Mouse (Mus musculus) ES-CJ7 (cell line): ENCODE data around the gene Plxnc1.
A peak's percentile ranks its signal among the peaks of the same experiment; 100 is the strongest.

ENCODE experiments used
- DNase-seq: peaks from one replicate; pipeline ENCODE4 v3.0.0; 2011; ENCODE audit warnings: low read depth, low spot score

Gene Plxnc1

DNA sequence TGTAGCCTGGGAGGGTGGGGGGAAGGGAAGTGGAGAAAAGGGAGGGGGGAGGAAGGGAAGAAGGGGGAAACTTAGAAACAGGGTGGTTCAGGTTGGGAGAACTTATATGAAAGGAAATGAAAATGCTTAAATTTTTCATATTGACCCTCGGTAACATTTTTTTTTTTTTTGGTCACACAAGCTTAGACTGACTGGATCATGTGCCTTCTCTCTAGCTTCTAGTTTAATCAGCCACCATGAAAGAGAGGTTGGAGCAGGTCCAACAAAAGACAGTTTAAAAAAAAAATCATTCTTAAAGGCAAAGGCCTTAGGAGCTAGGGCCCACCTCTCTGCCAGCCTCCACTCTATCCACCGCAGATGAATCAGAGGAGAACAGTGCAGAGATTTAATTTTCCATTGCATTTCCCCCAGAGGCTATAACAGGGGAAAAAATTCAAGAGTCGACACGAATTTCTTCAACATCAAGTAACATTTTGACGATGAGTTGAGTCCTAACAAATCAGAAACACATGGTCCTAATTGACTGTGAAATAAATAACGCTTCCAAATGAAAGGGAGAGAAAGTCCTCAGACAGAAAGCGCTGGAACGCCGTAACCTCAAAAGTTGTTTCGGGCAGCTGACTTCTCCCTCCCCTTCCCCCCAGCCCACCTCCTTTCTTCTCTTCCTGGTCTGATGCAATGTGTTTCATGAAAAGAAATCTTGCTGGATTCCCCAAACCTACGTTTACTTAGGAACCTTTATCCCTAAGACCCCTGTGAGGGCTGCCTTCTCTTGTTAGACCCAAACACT lies 120.5 kb downstream of the Plxnc1 start:
- DNase-seq, result no peak

DNA sequence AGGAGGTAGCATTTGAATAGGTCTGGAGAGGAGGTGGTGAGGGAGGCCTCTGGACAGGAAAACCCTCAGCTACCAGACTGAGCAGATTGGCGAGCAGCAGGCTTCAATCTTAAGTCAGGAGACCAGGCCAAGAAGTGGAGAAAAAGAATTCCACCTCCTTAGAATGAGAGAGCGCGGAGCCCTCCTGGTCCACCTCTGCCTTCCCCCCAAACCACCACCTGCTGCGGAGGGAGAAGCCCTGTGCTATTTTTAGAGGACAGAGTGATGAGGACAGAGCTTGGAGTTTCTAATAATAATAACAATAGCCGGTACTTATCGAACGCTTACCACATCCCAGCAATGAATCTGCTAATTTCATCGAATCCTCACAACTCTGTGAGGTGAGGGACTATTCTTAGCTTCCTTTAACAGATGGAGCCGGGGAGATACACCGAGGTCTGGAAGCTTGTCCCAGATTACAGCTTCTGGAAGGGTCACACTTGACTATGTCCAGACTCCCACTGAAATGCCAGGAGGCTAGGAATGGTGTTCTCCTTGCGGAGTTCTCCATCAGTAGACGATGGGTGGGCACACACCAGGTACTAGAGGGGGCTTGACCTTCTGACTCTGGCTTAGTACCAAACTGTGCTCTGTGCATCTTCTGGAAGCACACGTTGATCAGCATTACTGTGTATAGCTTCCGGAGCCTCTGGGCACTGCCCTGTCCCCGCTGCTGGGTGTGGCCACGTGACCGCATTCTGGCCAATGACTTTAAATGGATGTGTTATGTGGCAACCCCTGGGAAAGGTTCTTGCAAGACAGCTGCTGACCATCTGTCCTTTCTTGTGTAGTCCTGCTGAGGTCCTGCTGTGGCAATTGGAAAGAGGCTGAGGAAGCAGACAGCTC lies 125.6 kb downstream of the Plxnc1 start:
- peak; percentile 67 for DNase-seq

DNA sequence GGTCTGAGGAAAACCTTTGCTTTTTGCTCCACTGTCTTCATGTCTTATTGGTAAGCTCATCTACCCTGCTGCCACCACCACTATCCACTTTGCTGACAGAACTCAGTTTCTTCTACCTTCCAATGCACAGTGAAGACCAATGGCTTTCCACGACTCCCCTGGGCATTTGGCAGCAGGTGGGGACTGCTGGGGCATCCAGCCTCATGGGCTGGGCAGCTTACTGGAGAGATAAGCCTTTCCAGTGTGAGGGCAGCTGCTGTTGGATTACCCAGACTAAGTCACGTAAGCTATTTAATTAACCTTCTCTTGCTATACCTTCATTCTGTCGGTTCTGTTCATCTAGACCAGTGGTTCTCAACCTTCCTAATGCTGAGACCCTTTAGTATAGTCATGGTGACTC lies 126.5 kb downstream of the Plxnc1 start:
- no peak for DNase-seq

DNA sequence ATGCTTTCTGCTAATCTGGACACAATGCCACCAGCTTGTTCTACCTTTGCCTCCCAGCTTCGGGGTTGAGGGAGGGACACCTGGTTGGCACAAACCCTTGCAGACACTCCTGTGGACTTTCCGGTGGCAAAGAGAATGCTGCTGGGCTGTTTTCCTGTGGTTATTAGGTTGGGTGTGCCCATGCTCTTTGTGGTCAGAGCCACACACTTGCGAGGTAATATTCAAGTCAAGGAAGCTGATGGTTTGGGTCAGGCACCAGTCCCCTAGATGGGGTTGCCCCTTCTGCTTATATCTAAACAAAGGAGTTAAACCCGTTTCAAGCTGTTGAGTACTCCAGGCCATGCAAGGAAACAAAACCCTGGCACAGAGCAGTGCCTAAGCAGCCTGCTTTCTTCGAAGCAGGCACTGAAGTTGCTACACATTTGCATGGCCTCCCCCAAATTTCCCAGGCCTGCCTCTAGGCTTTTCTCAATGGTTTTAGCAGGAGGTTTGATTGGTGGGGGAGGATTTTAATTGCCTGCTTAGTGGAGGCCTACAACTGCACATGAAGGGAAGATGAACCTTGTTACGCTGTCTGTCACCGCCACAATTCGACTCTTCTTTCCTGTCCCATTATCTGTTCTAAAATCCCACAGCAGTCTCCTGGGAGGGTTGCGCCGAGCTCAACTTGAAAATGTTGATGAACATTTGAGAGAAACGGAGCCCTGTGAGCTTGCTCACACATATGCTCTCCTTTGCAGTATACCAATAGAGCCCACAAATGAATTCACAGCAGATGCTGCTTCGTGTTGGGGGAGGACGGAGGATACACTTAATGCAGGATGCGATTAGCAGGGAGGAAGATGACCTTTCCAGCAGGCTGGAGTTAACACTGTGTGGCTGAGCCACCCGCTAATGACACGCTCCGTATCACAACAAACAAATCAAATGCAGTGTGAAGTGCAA lies 132.5 kb downstream of the Plxnc1 start:
- no peak for DNase-seq

DNA sequence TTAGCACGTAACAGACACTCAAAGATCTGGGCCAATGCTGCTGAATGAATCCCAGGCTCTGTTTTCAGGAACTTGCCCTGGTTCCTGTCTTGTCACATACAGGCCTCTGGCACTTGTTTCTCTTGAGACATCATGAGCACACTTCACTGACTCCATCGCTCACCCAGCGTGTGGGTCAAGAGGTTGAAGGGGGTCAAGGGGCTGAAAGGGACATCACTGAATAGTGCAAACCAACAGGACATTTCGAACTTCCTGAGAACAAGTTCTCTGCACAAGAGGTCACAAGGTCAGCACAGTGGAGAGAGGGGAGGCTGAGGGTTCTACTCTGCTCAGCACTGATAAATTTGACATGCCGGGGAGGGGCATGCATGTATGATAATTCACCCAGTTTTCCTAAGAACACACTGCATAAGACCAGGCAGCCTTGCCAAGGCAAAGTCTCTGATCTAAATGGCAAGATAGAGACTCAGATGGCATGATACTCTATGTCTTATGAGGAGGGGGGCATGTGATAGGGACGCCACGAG lies 134.6 kb downstream of the Plxnc1 start:
- no peak for DNase-seq

DNA sequence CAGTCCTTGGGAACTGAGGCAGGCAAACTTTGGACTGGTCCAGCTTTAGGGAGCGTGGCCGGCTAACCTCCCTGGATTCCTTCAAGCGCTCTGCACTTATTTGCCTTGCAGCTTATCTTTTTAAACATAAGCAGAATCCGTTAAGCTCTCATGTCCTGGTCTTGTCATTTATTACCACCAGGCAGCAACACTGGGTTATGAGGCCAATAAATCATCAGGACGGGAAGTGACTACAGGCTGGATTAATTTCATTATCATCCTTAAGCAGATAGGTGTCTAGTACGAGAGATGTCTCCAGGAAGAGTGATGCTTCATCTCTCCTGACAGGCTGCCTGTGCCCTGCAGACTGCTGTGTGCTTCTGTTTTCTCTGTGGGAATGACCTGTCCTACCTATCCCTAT lies 136.4 kb downstream of the Plxnc1 start:
- DNase-seq, result no peak

DNA sequence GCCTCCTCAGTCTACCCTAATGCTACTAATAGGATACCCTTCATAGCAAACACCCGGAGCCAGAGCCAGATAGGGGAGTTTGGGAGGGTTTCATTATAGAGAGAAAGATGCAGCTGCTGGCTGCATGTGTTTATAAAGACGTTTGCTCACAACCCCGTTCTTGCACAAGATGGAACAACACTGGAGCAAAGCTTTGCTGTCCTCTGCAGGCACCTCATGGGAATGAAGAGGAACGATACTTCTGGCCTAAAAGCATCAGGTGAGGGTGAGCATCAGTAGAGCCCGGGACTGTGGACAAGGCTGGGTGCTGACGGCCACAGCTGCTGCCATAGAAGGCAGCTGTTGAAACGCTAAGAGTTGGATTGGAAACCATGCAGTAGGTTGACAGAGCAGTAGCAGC lies 137.3 kb downstream of the Plxnc1 start:
- DNase-seq, result no peak

DNA sequence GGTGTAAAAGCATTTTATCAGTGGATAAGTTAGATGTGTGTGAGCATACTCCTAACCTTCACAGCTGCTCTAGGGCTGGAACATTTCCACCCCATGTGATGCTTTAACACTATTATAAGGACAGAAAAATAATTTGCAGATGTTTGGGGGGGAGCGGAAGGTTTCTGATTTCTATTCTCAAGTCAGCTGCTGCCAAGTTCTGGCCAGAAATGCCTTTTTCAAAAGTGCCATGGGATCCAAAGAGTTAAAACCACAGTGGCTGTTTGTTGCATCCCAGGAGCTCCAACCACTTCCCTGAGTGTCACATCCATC lies 139.8 kb downstream of the Plxnc1 start:
- DNase-seq, result no peak

DNA sequence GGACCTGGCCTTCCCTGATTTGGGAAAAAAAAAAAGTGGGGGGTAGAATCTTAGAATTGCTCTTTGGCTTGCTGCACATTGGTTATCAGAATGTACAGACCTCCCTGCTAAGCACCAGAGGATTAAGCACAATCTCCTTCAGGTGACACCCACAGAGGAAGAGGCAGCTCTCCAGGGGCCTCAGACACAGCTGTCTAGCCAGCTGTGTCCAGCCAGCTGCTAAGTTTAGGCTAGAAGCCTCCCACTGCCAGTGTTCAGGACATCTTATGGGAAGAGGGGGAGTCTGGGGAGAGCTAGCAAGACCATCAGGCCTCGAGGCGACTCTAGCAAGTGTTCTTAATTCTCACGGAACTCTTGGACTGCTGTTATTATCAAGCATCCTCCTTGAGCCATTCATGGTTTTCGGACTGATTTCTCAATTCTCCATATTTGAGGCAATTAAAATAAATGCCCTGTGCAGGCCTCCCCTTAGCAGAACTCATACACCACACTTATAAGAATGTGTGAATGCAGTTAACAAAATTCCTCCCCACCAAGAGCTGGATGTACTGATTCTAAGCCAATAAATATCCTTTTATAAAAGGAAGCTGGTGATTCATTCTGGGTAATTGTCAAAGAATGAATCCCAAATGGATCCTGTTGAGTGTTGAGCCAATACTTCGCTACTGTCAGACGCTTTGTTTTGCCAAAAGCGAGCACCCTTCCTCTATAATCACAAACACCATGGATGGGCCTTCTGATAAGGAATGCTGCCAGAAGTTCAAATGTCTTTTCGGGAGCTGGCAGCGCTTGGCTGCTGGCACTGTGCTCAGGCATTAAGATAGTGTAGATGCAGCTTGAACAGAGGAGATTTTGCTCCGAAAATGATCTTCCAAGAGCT lies 140.4 kb downstream of the Plxnc1 start:
- no peak for DNase-seq

DNA sequence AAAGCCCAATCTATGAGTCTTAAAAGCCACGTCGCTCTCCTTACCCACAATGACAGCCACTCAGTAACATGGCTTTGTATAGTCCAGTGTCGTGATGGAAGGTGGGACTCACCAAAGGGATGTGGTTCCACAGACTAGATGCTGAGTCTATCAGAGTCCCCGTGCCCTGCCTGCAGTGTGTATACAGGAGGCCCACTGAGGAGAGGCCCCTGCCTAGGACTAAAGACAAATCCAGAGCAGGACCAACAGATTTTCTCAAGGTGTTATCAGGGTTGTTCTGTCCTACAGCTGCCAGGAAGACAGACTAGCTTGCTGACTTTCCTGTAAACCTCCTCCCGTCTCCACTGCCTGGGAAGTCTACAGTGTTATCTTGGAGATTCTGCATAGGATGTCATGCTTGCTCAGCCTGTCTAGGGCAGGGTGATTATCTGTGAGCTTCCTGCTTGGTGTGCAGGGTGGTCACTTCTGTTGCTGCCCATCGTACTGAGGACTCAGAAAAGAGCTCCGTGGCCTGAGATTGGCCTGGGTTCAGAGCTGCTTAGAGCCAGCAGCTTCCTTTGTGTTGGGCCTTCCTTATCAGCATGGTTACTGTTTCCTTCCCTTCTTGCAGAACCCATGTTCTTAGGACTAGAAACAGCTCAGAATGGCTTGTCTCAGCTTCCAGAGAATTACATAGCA lies 143.8 kb downstream of the Plxnc1 start:
- DNase-seq, result no peak

DNA sequence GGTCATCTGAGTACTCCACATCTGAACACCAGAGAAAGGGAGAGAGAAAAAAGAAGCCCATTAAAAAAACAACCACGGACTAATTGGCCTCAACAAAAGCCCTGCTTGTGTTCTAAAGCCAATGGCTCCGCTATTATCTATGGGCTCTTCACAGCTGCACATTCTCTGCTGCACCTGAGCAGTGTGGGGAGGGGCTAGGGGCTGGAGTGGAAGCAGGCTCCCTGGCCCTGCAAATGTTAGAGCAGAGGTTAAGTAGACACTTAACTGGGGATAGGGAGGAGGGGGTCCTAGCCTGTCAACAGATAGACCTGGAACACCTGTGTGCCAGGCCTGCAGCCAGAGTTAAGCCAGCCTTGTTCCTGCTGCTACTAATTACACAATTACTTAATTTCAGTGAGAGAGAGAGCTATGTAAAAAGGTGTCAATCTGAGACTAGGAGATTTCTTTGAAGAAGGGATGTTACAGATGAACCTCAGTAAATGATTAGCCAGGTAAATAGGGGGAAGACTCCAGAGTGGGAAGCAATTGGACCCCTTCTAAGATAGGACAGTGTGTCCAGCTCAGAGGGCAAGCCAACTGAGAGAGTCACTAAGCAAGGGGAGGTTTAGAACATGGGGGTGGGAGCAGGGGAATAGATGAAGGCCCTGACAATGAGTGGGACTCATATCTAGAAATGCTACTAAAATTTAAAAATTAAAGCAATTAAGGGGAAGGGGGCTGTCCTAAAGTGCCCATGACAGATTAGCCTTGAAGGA lies 145.0 kb downstream of the Plxnc1 start:
- no peak for DNase-seq

DNA sequence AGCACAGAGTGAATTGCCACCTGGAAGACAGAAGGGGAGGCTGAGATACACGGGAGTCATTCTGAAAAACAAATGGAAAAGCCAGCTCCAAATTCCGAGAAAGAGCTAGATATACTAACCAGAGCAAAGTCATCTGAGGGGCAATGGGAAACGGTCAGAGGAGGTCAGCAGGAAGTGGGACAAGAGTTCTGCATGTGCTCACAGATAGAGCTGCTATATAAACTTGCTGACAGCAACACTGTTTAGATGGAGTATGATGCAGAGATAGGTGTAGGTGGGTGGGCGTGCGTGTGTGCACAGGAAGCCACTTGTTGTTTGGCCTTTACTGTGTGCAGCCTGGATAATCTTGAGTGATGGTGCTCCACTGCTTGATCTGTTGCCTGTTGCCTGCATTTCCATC lies 146.5 kb downstream of the Plxnc1 start:
- DNase-seq, result no peak

DNA sequence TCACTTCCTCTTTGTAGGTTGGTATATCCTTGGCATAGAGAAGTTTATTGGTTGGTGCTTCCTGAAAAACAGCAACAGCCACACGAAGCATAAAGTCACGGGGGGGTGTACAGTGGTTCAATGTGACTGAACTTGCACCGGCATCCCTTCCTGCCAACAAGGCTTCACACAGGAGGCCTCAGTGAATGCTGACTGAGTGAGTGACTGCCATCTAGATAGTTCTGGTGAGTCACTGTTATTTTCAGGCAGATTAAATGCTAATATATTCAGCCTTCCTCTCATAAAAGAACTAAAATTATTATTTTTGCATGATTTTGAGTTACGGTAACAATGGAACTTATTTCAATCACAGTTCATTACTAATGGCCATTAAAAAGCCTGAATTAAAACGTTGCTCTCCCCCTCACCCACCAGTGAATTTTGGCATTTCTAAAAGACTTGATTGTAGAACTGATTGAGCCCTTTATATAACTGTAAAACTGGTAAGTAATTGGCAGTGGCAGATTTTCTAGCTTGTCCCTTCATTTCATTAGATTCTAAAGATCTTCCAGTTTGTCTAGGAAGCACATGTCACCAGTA lies 149.9 kb downstream of the Plxnc1 start:
- DNase-seq, result no peak

DNA sequence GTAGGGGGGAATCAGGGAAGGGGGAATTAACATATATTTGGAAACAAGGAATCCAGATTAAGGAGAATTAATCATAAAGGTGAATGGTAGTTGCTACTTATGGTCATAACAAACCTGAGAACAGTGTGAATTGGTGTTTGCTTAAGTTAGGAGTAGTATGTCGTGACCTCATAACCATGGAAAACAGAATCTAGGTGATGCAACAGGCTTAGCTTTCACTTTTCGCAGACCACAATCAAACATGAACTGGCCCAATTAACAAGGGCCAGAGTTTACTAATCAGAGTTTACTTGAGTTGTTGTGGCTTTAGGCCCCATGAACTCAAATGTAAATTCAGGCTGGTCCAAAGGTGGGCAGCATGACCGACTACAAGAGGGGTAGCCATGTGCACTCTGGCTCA lies 150.7 kb downstream of the Plxnc1 start:
- DNase-seq, result no peak

DNA sequence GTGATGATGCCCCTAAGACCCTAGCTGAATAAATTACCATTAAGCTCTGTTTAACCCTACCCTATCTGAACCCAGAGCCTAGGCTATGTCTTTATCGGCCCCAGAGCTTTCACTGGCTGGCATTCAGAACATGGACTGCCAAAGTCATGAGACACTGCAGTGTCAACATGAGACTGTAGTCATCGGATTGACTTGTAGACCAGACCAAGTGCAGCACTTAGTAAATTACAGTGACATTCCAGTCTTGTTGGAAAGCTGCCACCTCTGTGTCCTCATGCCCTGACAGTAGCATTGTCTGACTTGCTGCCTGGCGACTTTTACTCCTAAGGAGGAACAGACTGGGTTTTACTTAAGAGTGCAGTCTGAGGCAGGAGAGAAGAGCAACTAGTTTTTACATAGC lies 155.4 kb downstream of the Plxnc1 start:
- no peak for DNase-seq

DNA sequence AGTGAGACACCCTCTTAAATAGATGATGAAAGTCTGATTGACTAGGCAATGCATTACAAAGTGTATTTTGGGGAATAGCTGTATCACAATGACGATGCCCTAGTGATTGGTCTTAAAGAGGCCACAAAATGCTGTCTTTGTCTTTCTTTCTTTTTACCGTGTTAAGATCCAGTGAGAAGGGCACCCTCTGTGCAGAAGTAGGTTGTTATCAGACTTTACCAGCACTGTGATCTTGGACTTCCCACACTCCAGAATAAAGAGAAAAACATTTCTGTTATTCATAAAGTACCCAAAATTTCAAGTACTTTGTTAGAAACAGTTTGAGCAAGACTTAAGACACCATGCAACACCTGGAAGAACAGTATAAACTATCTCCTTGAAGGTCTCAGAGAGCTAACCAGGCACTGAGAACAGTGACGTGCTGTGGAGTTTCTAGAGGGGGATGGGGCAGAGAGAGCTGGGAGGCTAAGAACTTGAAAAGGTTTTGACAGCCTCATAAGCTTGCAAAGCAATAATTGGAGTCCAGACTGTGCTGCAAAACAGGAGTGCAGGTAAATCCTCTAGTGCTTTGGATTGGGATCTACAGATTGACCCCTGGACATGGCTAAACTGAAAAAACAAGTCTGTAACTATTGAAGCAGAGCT lies 163.9 kb downstream of the Plxnc1 start:
- DNase-seq, result no peak

DNA sequence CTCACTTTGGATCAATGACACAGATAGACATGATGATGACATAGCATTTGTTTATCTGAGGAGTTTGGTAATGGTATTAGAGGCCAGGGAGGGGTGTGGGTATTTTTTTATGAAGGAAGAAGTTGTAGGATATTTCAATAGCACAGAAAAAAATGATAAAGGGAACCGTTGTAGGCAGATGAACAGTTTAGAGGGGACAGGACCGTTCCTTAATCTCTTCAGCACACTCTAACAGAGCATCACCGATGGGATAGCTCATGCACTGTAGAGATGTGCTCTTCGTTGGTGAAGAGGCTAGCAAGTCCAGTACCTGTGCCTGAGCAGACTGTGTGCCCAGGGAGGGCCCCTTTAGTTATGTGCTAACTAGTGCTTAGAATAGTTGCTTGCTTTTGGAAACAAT lies 165.3 kb downstream of the Plxnc1 start:
- no peak for DNase-seq

DNA sequence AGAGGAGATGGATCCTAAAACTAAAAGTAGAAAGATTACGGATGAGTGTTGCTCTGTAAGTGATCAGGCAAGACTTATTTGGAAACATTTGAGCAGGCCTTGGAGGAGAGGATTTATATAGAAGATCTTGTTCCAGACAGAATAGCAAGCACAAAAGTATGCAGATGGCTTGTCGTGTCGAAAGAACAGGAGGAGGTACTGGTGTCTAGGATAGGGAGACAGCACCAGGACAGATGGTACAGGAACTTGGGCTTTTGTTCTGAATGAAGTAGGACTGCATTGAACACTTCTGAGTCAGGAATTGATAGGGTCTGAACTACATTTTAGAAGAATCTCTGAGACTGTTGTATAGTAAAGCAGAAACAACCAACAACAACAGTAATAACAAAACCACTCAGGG lies 167.1 kb downstream of the Plxnc1 start:
- no peak for DNase-seq

DNA sequence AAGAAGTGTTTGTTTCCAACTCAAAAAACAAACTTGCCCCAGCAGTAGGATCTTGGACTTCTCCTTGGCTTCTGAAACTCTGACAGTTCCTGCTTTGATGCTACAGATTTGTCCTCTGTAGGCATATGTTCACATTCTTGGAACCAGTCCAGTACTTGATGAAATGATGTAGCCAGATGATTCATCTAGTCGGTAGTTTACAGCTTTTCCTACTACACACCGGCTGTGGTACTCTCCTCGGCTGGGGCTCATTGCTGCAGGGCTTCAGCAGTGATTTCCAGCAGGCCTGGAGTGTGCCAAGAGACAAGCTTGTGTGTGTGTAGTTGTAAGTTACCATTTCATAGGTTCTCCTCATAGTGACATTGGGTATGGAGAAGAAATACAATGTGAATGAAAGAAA lies 173.1 kb downstream of the Plxnc1 start:
- DNase-seq, result no peak
